Mouse (Mus musculus): ENCODE data around the gene Zfp512b.

DNA sequence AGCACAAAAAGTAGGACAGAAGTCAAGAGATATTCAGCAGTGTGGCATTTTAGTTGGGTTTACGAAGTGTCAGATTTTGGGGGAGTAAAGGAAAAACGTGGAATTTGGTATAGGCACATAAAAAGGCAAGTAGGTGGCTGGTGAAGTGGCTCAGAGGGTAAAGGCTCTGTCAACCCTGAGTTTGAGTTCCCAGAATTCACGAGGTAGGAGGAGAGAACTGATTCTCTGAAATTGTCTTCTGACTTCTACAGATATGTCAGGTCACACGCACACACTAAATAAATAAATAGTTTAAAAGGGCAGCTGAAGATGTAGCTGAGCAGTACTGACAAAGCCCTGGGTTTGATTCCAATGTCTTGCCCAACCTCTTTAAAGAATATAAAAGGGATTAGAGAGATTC is 9.8 kb upstream of the Zfp512b start:
- TF ChIP-seq CTCF (IDR thresholded peaks at IDR 0.05; ENCODE audit: low read depth, low read length) (no peak), POLR2A (IDR thresholded peaks at IDR 0.05; ENCODE audit: extremely low read depth, insufficient read depth, low read length) (no peak)
